Mouse (Mus musculus) left cerebral cortex, postnatal 10 days (tissue): ENCODE data around the gene Arhgap15. TPM values are rescaled to one million over a fixed set of nuclear protein-coding genes. Genes with fewer than 3 reads are reported as not detected.

ENCODE experiments used
- DNase-seq, 2 experiments: peaks; one replicate each; pipeline ENCODE4 v3.0.0; 2021 to 2022; ENCODE audit warnings: low spot score in 2 of 2, mixed read lengths in 1 of 2; ENCODE audit errors: extremely low spot score in 1 of 2
- intact Hi-C: fragments of 180-260 bp; cut with DNase I; formaldehyde crosslinking; loops from one replicate; pipeline ENCODE4 v1.15.1; 2025
- total RNA-seq, 2 experiments: library from RNA; stranded (reverse); gene quantifications; 2 replicates each; pipeline ENCODE4 v1.2.3; 2021

Gene Arhgap15
- total RNA-seq, 2 experiments from 2014 or later = 6.3 to 6.9 TPM

DNA sequence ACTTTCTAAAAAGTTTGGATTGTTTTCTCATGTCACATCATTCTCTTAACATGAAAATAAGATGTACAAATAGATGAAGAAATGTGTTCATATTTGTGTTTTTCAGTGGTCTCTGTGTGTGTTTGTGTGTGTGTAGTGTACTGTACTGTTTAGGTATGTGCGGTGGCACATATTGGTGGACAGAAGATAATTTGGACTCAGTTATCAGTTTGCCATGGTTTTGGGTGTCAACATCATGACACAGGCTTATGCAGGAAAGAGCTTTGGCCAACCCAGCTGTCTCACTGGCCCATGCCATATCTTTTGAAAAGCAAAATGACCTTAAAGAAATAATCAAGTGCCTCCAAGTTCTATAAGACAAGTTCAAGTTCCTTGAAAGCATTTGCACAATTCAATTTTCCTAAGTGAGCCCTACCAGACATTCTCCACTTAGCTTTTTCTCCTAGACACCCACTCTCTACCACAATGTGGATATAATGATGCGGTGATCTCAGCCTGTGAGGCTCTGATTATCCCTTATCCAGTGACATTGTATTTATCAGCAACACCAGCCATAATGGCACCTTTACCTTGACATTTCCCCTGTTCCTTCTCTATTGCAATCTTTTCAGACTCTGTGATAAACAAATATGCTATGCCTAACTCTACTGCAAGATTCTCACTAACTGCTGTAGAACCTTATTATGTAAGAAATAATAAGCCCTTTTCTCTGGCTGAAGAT is 21.4 kb downstream of the Arhgap15 start:
- no peak for DNase-seq
- intact Hi-C loops = no loop called here

DNA sequence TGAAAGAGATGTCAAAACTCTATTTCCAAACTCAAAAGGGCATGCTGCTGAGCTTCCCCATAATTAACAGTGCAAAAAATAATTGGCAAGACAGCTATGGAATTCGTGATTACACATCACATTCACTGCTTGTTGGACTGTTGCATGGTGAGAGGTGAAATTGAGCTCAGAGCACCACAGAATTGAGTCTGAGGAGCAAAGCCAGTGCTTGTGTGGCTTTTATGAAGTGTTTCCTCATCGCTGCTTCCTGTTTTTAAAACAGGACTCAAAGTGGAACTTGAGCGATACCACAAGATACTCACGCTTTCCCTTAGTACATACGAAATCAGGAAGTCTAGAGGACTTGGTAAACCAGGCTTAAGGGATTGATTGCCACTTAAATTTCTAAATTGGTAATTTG is 24.0 kb downstream of the Arhgap15 start:
- intact Hi-C loops = no loop called here
- no peak for DNase-seq

DNA sequence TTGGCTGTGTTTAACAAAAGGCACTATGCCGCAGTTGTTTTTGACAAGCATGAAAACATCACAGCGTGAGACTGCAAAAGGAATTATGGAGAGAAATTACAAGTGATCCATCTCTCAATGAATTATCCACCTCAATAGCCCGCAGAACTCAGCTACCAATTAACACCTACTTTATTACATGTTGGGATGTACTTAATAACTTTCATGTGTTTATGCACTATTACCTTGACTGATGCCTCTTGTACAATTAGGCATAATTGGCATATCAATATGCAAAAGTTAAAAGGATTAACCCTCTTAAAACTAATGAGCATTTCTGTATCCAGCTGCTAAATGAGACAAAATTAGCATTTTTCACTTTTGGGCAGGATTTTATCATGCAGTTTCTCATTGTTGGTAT is 33.5 kb downstream of the Arhgap15 start:
- no peak for DNase-seq
- intact Hi-C loops = loop anchor here (10.0 kb wide), 2 partner anchors 193 to 1313 kb away; no protein-coding TSS in a partner anchor

DNA sequence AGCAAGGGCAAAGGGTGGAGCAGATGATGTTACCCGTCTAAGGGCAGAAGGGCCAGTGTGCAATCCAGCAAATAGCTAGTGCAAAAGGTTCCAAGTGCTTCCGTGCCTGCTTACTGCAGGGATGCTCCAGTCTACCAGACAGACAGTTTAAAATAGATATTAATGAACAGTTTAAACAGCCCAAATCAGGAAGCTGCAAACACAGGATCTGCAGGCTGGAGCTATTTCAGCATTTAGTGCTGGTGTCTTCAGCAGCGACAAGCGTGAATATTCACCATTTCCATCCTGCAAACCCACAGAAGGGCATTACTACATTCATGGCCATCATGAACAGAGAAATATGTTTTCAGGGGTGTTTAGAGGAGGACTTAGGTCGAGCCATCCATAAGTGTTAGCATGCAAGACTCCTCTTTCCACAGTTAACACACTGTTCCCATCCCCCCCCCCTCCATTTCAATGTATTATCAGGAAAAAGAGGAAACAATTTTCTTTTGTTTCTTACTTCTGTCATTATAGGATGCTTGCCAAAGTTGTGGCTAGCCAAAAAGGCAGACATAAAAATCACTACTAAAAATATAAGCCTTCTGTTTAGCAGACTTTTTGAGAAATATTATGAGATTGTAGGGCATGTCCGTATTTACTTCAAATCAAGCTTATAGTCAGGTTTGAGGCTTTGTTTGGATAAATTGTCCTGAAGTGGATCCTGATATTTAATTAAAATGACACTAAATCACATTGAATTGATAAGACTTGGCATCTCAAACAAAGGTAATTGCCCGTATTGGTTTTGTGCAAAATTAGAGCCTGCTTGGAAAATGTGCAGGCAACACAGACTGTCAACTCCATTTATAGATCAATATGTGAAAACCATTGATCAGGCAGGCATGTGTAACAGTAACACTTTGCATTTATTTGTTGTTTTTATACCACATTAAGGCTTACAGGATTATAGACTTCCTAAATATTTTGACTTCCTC is 35.4 kb downstream of the Arhgap15 start:
- intact Hi-C loops = loop anchor here (10.0 kb wide), 2 partner anchors 191 to 1311 kb away; no protein-coding TSS in a partner anchor
- no peak for DNase-seq

DNA sequence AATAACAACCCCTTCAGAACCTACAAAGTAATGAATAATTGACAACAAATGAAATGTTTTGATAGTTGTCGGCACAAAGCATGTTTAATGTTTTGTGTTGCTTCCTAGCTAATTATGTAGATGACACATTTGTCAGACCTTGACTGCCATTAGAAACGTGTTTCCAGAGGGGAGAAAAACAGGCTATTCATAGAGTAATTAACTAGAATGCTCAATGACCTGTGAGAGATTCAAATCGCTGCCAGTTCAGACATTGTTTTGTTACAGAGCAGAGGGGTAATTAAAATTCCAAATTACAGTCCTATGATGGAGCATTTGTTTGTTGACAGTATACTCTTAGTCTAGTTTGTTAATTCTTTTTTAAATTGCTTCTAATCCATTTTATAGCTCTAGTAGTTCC is 37.5 kb downstream of the Arhgap15 start:
- no peak for DNase-seq
- intact Hi-C loops = loop anchor here (5.0 to 10.0 kb wide), 3 partner anchors 116 to 1309 kb away; no protein-coding TSS in a partner anchor

DNA sequence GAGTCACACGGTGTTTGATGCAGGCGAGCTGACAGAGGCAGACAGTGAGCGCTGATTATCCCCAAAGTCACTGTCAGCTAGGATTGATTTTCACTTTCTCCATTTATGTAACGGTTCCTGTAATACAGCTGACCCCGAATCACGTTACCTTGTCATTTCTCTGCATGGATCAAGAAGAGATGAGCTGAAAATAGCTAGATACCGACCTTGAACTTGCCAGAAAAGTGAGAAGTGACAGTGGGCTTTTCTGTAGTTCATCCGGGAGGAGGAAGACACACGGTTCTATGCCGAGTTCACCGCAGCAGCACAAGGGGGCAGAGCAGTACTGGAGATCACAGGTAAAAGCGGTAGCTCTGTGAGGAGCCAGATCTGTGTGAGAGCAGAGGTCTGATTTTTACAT is 38.5 kb downstream of the Arhgap15 start:
- DNase-seq = peak in 1 of 2 experiments; percentile 37
- intact Hi-C loops = loop anchor here (5.0 to 10.0 kb wide), 3 partner anchors 115 to 1308 kb away; no protein-coding TSS in a partner anchor

DNA sequence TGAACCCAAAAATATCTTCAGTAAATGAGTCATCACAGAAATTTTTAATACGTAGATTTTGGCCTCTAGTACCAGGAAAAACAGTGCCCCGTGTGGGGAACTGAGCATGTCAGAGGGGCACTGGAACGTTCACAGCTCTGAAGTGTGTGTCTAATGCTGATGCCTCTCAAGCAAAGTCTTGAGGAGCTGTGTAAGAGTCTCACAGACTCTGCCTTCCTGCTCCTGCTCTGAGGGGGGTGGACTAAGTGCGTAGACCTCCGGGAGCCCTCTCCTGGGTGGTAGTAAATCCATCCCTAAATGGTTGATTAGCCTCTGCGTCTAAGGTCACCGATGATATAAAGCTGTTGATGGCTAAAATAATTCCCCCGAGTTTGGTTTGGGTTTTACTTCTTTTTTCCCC is 39.9 kb downstream of the Arhgap15 start:
- intact Hi-C loops = loop anchor here (5.0 to 10.0 kb wide), 3 partner anchors 114 to 1306 kb away; no protein-coding TSS in a partner anchor
- DNase-seq = no peak

DNA sequence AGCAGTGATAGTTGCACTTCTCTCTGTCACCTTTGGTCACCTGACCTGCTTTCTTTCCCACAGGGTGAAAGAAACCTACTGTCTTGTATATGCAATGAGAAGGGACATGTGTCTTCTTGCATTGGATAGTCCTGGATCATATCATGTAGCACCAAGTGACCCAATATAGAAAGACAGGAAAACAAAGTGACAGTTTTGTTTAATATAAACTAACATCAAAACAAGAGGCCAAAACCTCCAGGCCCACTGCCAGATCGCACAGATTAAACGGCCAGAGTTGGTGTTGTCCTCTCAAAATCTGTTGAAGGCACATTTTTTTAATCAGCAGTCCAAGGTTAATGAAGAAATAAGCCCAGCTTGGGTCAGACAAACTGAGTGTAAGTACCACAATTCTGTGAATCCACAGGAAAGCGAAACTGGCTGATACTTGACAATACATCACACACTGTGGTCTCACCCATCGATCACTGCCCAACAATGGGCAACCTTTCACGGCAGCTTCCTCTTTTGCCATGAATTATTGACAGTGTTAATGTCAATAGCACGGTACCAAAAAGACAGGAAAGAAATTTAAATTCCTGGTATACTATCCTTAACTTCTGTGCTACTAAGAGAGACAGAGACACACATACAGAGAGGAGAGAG is 41.5 kb downstream of the Arhgap15 start:
- intact Hi-C loops = no loop called here
- DNase-seq = no peak

DNA sequence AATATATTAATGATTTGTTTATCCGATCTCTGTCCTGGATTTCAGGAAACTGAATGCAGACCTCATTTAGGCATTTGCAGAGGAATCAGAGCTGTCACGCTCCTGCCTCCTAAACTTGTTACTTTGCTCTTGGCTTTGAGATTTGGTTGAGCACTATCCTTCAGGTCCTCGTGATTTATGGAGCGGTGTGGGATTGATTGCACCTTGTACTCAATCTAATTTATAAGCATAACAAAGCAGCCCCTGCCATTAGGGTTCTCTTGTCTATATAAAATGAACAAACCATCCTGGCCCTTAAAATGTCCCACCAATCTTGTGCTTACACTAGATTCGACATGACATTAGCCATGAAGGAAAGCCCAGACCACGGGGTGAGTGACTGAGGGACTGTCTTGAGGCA is 43.0 kb downstream of the Arhgap15 start:
- DNase-seq = no peak
- intact Hi-C loops = no loop called here

DNA sequence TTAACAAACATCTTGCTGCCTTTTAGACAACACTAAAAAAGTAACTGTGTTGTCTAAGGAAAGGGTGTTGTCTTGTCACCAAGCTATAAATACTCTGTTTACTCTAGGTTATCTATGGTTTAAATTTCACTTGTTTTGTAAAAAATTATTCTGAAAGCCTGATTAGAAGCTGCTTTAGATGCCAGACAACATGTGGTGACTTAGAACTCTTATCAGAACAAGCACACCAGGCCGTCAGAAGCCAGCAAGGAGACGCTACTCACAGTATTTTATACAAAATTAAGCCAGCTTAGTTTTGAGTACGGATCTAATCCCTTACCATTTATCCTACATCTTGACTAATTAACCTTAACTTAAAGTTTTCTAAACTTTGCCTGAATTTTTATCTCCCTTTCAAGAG is 44.5 kb downstream of the Arhgap15 start:
- DNase-seq = no peak
- intact Hi-C loops = no loop called here

DNA sequence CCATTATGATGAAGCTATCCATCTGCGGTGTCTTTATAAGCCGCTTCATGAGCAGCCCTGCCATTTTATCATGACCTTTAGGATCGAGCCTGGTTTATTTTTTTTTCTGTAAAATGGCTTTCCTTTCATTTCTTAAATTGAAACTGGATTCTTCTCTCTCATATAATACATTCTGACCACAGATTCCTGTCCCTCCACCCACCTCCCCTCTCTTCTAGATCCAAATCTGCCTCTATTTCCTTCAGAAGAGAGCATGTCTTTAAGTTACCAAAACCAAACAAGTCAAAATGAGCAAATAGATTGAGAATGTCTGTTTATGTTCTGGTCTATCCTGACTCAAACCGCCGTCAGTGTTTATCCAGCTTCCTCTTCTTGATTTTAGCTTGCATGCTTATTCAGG is 46.1 kb downstream of the Arhgap15 start:
- intact Hi-C loops = no loop called here
- DNase-seq = no peak

DNA sequence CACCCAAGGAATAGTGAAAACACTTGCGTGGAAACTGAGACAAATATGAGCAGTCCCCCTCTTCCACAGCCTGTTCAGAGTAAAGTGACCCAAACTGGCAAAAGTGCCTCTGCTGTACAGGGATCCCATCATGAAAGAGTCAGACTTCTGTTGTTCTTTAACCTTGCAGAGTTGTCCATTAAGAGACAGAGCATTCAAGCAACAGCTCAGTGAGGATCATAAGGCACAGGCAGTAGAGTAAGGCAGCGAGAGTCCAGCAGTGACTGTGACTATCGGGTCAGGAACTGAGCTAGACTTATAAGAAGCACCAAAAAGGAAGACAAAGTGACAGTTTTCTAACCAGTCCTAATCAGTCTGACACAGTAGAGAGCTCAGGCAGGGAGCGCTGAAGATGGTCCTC is 47.8 kb downstream of the Arhgap15 start:
- intact Hi-C loops = no loop called here

DNA sequence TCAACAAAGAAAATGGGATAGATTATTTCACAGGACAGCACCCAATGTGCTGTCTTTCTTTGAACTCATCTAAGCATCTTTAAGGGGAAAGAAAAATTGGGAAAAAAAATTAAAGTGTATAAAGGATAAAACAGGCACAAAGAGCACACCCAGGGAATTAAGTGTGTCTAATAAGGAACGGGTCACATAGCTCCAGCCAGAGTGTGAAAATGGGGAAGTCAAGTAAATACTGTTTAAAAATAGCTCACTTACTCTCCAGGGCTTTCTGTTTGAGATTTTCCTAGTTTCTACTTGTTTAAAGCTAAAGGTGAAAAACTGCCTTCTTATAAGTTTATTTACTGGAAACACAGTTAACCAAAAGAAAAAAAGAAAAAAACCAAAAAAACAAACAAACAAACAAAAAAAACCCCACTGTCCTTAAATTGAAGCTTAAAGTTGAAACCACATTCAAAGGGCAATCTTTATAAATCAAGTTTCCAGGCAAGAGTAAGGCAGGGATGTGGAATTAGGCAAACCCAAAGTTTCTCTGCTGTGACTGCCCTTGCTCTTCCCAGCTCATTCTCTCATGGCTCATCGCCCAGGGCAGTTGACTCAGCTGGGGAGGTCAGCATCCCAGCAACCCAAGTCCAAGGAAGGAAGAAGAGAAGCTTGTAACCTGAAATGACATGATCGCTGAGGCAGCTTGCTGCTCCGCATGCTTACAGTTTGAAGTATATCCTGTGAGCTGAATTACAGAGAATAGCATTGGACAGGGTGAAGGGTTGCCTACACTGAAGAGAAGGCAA is 57.5 kb downstream of the Arhgap15 start:
- peak in 1 of 2 experiments; percentile 60 for DNase-seq
- intact Hi-C loops = no loop called here

More for the DNA sequence above, 47.8 kb downstream of the Arhgap15 start:
- DNase-seq = no peak

DNA sequence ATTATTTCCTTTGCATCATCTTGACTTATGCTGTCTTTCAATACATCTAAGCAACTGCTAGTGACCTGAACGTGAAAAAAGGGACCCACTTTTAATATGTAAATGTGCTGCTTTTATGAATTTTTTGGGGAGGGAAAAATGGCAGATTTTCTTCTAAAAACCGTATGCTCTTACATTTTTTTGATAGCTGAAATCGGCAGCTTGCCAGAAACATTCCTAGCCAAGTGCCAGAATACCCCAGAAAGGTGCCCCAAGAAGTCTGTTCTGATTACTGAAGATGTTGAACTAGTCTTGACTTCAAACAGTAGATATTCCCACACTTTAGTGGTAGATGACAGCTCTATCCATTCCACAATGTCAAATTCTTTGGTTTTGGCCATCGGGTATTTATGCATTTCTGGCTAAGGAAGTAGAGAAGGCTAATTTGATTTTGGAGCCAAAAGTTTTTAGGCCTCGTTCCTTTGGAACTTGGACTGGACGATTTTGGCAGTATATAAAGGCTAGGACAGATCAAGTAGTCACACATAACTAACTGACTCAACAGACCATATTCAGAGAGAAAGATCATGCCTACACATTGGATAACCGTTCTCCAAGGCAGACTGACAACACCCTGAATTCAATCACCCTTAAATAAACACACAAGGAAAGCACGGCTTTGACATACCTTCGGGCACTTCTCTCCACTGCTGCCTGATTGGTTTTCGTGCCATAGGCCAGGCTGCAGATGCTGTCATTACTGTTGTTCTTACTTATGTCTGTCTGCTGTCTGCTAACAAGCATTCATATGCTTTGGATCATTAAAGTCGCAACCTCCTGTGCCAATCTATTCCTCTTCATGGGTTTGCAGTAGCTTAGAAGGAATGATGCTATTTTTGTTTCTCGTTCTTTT is 67.5 kb downstream of the Arhgap15 start:
- no peak for DNase-seq
- intact Hi-C loops = no loop called here

DNA sequence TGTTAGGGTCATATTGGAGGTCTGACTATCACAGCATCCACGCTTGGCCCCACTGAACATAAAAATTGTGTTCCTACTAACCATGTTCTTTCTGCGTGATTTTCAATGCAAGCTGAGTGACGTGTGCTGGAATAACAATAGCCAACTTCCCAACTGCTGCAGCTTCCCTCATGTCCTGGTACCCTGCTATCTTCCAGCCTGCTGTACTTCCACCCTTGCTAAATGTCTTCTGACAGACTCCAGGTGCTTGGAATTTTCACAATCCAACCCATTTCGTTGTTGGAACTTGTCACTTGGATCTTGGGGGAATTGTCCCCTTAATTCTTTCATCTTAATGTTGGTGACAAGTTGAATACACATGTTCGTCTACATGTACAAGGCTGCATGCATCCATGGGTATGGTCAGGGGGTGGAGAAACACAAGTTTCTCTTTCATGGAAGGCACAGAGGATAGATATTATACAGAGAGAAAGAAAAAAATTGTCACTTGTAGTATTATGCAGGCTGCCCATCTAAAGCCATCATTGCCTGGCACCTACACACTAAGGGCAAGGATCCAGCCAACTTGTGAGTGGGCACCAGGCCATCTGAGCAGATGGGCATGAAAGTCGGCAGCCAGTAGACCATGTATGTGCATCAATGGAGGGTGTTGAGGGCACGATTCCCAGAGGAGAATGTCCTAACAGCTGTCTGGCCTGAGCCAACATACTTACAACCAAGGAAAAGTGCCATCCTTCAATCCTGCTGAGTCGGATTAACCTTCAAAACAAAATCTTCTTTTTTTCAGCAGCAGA is 68.4 kb downstream of the Arhgap15 start:
- intact Hi-C loops = no loop called here
- DNase-seq = peak; percentile 31 to 73

DNA sequence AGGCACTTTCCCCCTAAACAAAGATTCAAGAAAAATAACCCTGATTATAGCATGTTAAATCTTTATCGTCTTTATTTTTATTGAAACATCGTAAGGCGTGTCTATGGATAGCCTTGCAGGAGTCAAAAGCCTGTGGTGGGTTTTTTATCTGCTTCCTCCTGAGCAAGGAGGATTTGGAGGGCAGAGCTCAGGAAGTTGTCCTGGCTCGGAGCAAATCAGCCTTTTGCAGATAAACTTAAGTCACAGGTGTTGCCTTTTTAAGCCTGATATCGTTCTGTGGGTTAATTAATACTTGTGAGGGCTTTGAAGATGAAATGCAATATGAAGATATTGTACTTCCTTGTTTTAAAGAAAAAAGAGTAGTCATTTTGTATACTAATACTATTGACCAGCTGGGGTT is 87.3 kb downstream of the Arhgap15 start:
- intact Hi-C loops = no loop called here
- no peak for DNase-seq

DNA sequence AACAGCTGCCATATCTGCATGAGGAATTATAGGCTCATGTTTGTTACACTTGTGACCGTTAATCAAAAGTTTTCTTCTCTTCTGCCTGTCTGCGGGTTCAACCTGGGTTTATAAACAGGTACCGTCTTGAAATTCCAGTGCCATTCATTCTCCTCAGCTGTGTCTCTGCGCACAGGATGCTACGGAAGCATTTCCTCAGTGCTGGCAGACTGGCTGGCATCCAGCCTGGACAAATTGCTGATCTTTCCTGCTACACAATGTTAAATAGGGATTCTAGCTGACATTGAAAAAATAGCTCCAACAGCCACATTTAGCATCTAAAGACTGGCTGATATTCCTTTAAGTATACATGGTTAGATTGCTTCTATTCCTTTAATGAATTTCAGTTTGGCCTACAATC is 93.0 kb downstream of the Arhgap15 start:
- intact Hi-C loops = no loop called here

More for the DNA sequence above, 93.0 kb downstream of the Arhgap15 start:
- peak in 1 of 2 experiments; percentile 39 for DNase-seq
